Mouse (Mus musculus): Measurements from ENCODE around the gene Glis1. TPM values are rescaled to one million over a fixed set of nuclear protein-coding genes. Genes with fewer than 3 reads are reported as not detected.
A peak's percentile ranks its signal among the peaks of the same experiment; 100 is the strongest.
"Not testable (repeated sequence)": the region's sequence is repeated elsewhere in the genome, so short reads cannot be mapped to it uniquely, and the experiment has no call there.

The Glis1 gene
- polyA plus RNA-seq, 1 experiment from 2014 or later: 1.7 TPM

DNA sequence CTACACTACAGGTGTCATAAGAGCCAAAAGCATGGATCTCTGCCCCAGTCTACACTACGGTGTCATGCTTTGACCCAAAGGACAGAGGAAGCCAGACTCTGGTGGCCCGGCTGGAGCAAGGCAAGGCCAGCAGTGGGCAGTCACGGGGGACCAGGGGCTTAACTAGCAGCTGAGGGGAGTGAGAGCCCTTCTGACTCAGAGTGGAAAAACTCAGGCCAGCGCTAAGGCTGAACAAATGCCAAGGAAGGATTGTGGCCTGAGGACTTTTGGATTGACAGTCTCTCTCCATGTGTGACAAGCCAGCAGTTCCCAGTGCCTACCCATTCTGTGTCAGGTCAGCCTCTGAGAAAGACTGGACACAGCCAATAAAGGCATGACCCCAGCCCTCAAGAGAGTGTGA lies 159.0 kb downstream of the Glis1 start:
- no peaks in the 10 kb centered on the region for H3K36me3 ChIP-seq
- H3K4me1 ChIP-seq (replicated peaks): peaks cover 24% of the 10 kb centered on the region
- no peak overlapping the region for H3K4me2 ChIP-seq
- no peak for ATAC-seq (ENCODE audit: low FRiP score)
- H3K9me3 ChIP-seq: no peaks in the 10 kb centered on the region
- 87% methylated on average over 4 of the region's 4 CpGs for WGBS
- no peak overlapping the region for H3K4me3 ChIP-seq
- no peak overlapping the region for H3K9ac ChIP-seq
- no peak overlapping the region for H3K27ac ChIP-seq
- H3K27me3 ChIP-seq: no peaks in the 10 kb centered on the region

DNA sequence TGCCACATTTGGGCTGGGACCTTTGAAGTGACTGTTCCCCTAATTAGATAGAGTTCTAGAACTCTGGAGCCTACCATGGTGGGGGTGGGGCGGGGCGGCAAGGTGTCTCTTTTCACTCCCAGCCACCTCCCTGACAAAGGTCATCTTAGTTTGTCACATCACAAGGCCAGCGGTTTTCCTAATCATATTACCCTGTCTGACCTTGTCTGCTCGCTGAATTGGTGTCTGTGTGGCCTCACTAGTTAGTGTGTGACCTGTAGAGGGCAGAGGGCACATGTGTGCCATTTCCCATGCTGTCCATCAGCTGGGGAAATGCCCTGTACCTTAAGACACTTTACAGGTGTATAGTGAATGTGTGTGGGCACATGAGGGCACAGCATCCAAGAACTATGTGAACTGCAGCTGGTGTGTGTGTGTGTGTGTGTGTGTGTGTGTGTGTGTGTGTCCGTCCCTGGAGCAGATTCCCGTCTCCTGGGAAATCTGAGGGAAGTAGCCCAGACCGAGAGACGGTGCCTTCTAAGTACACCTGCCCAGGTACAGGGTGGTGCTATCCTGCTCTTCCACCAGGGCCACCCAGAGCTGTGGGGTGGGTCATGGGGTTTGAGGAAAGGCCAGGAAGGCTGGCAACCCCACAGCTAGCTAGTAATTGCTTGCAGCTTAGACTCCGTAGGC lies 163.0 kb downstream of the Glis1 start:
- Histone ChIP-seq H3K27ac (peak overlapping the region; percentile 64; the same call in 1 of the 2 replicates), H3K9me3 (no peaks in the 10 kb centered on the region), H3K36me3 (no peaks in the 10 kb centered on the region), H3K4me3 (no peak overlapping the region), H3K27me3 (no peaks in the 10 kb centered on the region), H3K4me1 (replicated peaks) (peaks cover 14% of the 10 kb centered on the region), H3K9ac (no peak overlapping the region), H3K4me2 (no peak overlapping the region)
- WGBS: 63% methylated on average over 9 of the region's 9 CpGs
- no peak for ATAC-seq (ENCODE audit: low FRiP score)

DNA sequence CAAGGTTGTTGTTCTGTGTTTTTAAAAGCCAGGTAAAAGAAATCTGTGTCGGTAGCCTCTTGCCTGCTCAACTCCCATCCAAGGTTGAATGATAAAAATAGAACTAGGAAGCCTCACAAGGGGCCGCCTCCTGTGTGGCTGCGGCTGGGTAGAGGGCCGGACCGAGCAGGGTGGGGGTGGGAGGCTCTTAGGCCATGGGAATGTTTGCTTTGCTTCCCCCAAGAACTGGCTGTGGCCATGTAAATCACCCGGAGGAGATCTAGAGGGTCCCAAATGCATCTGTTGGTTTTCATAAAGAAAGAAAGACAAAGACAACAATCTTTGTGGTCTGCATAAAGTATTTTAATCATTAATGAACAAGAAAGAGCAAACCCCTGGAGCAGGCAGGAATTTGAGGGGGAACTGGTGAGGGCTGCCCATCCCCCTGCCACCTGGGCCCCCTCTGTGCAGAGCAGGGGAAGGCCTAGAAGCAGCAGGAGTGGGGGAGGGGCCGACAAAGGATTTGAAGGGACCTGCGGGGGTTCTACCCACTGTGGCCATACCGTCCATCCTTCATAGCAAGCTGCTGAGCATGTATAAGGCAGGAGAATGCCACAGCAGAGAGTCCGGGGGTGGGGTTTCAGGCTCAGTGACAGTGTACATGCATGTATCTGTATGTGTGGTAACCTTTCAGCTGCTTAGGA lies 163.6 kb downstream of the Glis1 start:
- H3K27me3 ChIP-seq: 0 out of 2 replicates have a peak, but pooled peaks cover 2% of the 10 kb centered on the region
- no peaks in the 10 kb centered on the region for H3K9me3 ChIP-seq
- H3K9ac ChIP-seq: no peak overlapping the region
- peak overlapping the region; percentile 64; the same call in 1 of the 2 replicates for H3K27ac ChIP-seq
- H3K4me2 ChIP-seq: no peak overlapping the region
- WGBS: 12% methylated on average over 10 of the region's 10 CpGs
- no peaks in the 10 kb centered on the region for H3K36me3 ChIP-seq
- peaks cover 14% of the 10 kb centered on the region for H3K4me1 ChIP-seq (replicated peaks)
- H3K4me3 ChIP-seq: no peak overlapping the region
- peak; percentile 58 for ATAC-seq (ENCODE audit: low FRiP score)

DNA sequence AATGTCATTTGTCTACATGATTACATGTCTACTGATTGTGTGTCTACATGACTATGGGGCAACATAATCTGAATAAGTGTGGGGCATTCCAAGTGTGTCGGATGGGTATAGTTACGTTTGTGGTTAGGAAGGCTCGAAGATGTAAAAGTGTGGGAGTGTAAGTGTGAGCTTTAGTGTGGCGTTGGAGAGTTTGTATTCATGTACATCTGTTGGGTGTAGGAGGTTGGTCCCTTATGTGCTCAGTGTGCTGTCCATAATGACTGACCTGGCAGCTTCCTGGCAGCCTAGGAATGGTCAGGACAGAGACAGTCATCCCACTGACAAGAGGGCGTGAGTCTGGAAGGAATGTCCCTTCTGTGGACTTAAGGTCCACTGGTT lies 164.2 kb downstream of the Glis1 start:
- not testable (repeated sequence) for H3K27me3 ChIP-seq; H3K9me3 ChIP-seq; ATAC-seq (ENCODE audit: low FRiP score); H3K9ac ChIP-seq; H3K36me3 ChIP-seq; H3K4me3 ChIP-seq; H3K4me2 ChIP-seq
- H3K4me1 ChIP-seq (replicated peaks): peaks cover 14% of the 10 kb centered on the region
- peak overlapping the region; percentile 64; the same call in 1 of the 2 replicates for H3K27ac ChIP-seq
- WGBS: 92% methylated on average over 5 of the region's 5 CpGs

DNA sequence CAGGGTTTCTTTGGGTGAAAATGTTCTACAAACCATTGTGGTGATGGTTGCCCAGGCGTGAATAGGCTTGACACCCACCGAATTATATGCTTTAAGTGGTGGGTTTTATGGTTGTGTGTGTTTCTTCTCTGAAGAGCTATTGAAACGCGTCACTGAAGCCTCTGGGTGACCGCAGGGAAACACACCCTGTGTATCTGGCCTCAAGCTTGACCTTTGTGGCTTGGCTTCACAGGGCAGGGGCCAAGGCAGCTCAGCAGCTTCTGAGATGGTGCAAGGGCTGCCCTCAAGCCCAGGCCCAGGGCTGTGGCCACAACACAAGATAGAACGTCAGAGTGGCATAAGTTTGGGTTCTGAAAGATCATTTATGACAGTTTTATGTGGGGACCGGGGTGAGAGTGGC lies 167.9 kb downstream of the Glis1 start:
- H3K36me3 ChIP-seq: no peaks in the 10 kb centered on the region
- 78% methylated on average over 7 of the region's 7 CpGs for WGBS
- no peak overlapping the region for H3K9ac ChIP-seq
- no peak overlapping the region for H3K4me3 ChIP-seq
- no peak overlapping the region for H3K4me2 ChIP-seq
- H3K27ac ChIP-seq: no peak overlapping the region
- peaks cover 18% of the 10 kb centered on the region for H3K4me1 ChIP-seq (replicated peaks)
- H3K27me3 ChIP-seq: 0 out of 2 replicates have a peak, but pooled peaks cover 2% of the 10 kb centered on the region
- H3K9me3 ChIP-seq: no peaks in the 10 kb centered on the region
- ATAC-seq (ENCODE audit: low FRiP score): no peak

DNA sequence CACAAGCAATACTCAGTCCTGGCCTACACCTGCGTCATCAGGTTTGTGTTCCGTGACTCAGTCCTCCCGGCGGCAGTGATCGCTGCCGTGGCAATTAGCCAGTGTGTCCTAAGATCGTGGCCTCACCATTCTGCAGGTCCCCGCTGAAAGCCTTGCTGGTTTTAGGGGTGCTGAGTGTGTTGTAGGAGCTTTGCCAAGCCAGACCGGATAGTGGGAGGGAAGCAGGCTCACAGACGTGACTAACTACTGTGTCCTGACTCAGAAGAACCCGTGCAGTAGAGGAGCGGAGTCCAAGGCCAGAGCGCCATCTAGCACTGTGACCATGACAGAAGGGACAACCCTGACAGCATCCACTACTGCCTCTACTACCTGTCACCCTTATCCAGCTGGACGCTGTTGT lies 168.4 kb downstream of the Glis1 start:
- H3K9me3 ChIP-seq: no peaks in the 10 kb centered on the region
- H3K9ac ChIP-seq: no peak overlapping the region
- 0 out of 2 replicates have a peak, but pooled peaks cover 2% of the 10 kb centered on the region for H3K27me3 ChIP-seq
- no peak for ATAC-seq (ENCODE audit: low FRiP score)
- H3K4me2 ChIP-seq: no peak overlapping the region
- no peak overlapping the region for H3K4me3 ChIP-seq
- whole genome bisulfite sequencing: 82% methylated on average over 14 of the region's 14 CpGs
- H3K27ac ChIP-seq: no peak overlapping the region
- peaks cover 13% of the 10 kb centered on the region for H3K4me1 ChIP-seq (replicated peaks)
- H3K36me3 ChIP-seq: no peaks in the 10 kb centered on the region

DNA sequence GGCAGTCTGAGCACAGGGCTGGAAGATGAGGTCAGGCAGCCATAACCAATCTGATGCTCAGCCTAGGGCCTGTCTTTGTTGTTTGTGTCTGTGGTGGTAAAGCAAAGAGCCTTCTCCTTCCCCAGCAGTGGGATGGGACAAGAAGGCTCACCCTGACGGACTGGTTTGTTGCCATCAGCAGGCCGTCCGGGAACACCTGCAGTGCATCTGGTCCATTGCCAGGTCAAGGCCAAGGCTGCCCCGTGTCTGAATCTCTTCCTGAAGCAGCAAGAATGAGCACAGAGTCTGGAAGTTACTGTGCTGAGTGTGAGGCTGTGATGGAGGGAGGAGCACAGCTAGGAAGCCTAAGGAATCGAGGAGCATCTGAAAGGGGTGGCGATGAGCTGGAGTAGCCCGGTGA lies 168.8 kb downstream of the Glis1 start:
- ATAC-seq (ENCODE audit: low FRiP score): no peak
- 74% methylated on average over 7 of the region's 7 CpGs for whole genome bisulfite sequencing
- Histone ChIP-seq H3K9ac (no peak overlapping the region), H3K27ac (no peak overlapping the region), H3K36me3 (no peaks in the 10 kb centered on the region), H3K9me3 (no peaks in the 10 kb centered on the region), H3K27me3 (0 out of 2 replicates have a peak, but pooled peaks cover 2% of the 10 kb centered on the region), H3K4me3 (no peak overlapping the region), H3K4me2 (no peak overlapping the region), H3K4me1 (replicated peaks) (peaks cover 9% of the 10 kb centered on the region)

DNA sequence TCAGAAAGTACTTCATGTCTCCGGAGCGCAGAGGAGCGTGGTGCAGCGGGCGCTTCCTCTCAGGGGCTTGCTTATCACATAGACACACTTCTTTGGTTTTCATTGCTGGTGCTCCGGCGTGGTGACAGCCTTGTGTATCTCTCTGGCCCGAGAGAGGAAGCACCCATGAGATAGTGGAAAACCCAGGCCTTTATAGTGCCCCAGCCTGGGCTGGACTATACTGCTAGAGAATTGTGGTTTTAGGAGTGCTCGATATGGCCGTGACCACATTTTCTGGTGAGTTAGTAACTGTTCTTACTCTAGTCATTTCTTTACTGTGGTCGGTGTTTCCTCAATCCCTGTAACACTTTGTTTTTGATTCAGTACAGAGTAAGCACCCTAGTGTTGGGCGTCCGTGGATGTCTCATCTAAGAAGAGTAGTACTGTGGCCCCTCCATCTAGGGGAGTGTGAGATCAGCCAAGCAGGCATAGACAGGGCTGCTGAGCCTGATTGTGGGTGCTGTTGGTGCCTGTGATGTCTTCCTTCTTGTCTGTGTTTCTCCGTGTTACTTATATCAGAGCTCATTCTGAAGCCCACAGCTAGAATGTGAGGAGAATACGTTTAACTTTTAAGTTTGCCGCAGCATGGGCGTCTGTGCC lies 171.7 kb downstream of the Glis1 start:
- H3K27ac ChIP-seq: no peak overlapping the region
- ATAC-seq (ENCODE audit: low FRiP score): no peak
- H3K4me3 ChIP-seq: no peak overlapping the region
- WGBS: 84% methylated on average over 17 of the region's 17 CpGs
- peaks cover 11% of the 10 kb centered on the region for H3K4me1 ChIP-seq (replicated peaks)
- H3K27me3 ChIP-seq: 0 out of 2 replicates have a peak, but pooled peaks cover 2% of the 10 kb centered on the region
- H3K9ac ChIP-seq: no peak overlapping the region
- H3K36me3 ChIP-seq: no peaks in the 10 kb centered on the region
- H3K9me3 ChIP-seq: no peaks in the 10 kb centered on the region
- H3K4me2 ChIP-seq: no peak overlapping the region

DNA sequence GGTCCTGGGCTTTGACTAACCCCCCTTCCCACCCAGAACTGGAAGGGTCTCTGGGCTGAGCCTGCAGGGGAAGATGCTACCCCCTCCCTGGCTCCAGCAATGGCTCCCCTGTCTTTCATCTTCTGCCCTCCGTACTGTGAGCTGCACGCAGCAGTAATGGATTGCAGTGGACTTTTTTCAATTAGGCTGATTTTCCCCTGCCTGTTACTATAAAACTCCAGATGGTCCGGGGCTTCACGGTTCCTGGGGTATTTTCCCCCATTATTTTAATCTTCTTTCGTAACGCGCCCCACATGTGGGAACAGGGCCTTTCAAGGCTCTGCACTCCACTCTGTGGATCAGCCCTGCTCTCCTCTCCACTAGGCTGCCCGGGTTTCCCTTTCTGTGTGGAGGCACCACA lies 175.4 kb downstream of the Glis1 start:
- H3K4me1 ChIP-seq (replicated peaks): peaks cover 21% of the 10 kb centered on the region
- WGBS: 72% methylated on average over 8 of the region's 8 CpGs
- H3K9me3 ChIP-seq: no peaks in the 10 kb centered on the region
- no peaks in the 10 kb centered on the region for H3K36me3 ChIP-seq
- ATAC-seq (ENCODE audit: low FRiP score): no peak
- H3K27me3 ChIP-seq: no peaks in the 10 kb centered on the region
- no peak overlapping the region for H3K27ac ChIP-seq
- no peak overlapping the region for H3K9ac ChIP-seq
- no peak overlapping the region for H3K4me3 ChIP-seq
- H3K4me2 ChIP-seq: no peak overlapping the region

DNA sequence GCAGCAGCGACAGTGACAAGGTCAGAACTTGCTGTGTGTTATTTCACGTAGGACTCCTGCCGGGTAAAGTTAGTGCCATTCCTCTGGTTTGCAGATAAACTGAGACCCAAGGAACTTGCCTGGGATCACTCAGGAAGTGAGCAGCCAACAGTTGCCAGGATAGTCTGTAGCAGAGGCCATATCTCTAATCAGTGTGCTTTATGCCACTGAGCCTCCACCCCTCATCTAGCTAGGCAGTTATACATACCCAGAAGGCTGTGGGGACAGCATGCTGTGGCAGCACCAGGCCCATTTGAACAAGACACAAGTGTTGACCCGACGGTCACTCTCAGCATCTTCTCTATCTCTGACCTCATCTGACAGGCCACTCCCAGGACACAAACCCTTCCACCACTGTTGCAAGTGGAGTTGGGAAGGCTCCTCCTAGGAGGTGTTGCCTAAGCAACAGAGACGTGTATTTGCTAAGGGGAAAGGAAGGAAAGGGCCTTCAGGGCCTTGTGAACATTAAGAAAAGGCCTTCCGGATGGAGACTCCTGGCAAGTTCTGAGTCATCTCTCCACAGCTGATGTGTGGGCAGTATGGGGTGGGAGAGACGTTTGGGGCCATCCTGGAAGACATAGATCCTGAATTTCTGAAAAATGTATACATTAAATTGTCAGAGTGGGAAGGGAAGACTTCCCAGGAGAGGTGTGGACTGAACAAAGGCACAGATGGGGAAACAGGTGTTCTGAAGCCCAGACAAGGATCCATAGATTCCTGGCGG lies 177.7 kb downstream of the Glis1 start:
- 71% methylated on average over 9 of the region's 9 CpGs for WGBS

DNA sequence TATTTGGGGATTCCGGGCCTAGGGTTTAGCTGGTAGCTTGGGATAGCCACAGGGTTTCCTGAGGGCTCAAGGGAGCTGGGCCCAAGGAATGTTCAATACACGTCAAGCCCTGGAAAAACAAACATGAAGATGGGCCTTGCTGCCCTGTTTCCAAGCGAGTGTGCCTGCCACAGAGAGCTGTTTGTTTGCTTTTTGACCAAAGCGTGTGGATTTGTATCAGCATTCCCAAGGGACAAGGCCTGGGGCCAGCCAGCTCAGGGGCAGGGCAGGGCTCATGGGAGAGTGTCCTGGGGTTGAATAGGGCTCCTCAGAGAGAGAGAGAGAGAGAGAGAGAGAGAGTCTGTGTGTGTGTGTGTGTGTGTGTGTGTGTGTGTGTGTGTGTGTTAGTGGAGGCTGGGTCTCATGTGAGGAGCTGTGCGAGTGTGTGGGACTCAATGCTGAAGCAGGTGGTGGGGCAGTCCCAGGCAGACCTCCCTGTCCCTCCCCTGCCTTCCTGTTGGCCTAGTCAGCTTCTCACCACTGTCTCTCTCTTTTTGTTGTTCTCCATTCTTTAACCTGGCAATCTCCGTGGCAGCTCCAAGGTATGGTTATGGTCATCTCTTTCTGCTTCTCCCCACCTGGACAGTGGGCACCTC lies 183.3 kb downstream of the Glis1 start:
- Histone ChIP-seq H3K4me3 (no peak overlapping the region), H3K9ac (no peak overlapping the region), H3K4me2 (no peak overlapping the region), H3K27ac (no peak overlapping the region), H3K9me3 (no peaks in the 10 kb centered on the region), H3K36me3 (no peaks in the 10 kb centered on the region), H3K4me1 (replicated peaks) (peaks cover 24% of the 10 kb centered on the region), H3K27me3 (no peaks in the 10 kb centered on the region)
- ATAC-seq (ENCODE audit: low FRiP score): no peak
- WGBS: 54% methylated on average over 6 of the region's 6 CpGs

More for the DNA sequence above, 177.7 kb downstream of the Glis1 start:
- Histone ChIP-seq H3K4me2 (no peak overlapping the region), H3K9ac (no peak overlapping the region), H3K9me3 (no peaks in the 10 kb centered on the region), H3K27ac (no peak overlapping the region), H3K4me1 (replicated peaks) (peaks cover 16% of the 10 kb centered on the region; the same call in 1 of the 2 replicates), H3K4me3 (no peak overlapping the region), H3K36me3 (no peaks in the 10 kb centered on the region), H3K27me3 (no peaks in the 10 kb centered on the region)
- ATAC-seq (ENCODE audit: low FRiP score): no peak

DNA sequence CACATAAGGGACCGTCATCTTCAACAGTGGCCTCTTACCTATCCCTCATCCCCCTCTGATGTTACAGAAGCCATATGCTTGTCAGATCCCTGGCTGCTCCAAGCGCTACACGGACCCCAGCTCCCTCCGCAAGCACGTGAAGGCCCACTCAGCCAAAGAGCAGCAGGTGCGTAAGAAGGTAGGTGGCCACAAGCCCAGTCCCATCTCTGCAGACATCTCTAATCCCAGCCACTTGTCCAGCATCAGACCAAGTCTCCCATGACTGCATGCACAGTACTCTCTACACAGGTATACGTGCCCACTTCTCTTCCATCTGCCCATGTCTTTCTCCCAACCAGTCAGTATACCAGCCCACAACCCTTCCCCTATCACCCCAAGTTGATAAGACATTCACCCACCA lies 185.1 kb downstream of the Glis1 start:
- Histone ChIP-seq H3K4me3 (no peak overlapping the region), H3K4me1 (replicated peaks) (peaks cover 41% of the 10 kb centered on the region), H3K36me3 (no peaks in the 10 kb centered on the region), H3K27ac (no peak overlapping the region), H3K4me2 (no peak overlapping the region), H3K9me3 (no peaks in the 10 kb centered on the region), H3K27me3 (no peaks in the 10 kb centered on the region), H3K9ac (no peak overlapping the region)
- WGBS: 96% methylated on average over 7 of the region's 7 CpGs
- ATAC-seq (ENCODE audit: low FRiP score): no peak

All from hindbrain, embryonic 13.5 days (tissue).